Mouse (Mus musculus) forebrain, embryonic 13.5 days (tissue): ENCODE measurements at regions not wholly inside any gene's neighbourhood (a gene's known extent, or its start where the extent isn't known, plus 50 kb on each side); places are given as distances from the start of the nearest gene placed in this dataset.
"Not testable (repeated sequence)": the region's sequence is repeated elsewhere in the genome, so short reads cannot be mapped to it uniquely, and the experiment has no call there.

Experiments used
- ATAC-seq: fragments of 200-750 bp; cut with Nextera tagmentation; 2 replicates; pipeline ENCODE4 v1.8.0; 2017
- H3K27ac ChIP-seq: fragments of 300-500 bp; sonication (generic); 2 replicates; pipeline ENCODE4 v1.5.1; 2015; ENCODE audit warnings: inconsistent platforms, mild to moderate bottlenecking, moderate library complexity
- H3K27me3 ChIP-seq: fragments of 300-500 bp; sonication (generic); 2 replicates; pipeline ENCODE4 v1.6.1; 2015; ENCODE audit warnings: mild to moderate bottlenecking, inconsistent platforms
- H3K36me3 ChIP-seq: fragments of 300-500 bp; sonication (generic); 2 replicates; pipeline ENCODE4 v1.6.1; 2015; ENCODE audit warnings: mild to moderate bottlenecking, inconsistent platforms; ENCODE audit not compliant: poor library complexity, severe bottlenecking
- H3K4me1 ChIP-seq: fragments of 300-500 bp; sonication (generic); 2 replicates; pipeline ENCODE4 v1.6.1; 2015; ENCODE audit warnings: inconsistent platforms
- H3K4me2 ChIP-seq: fragments of 300-500 bp; sonication (generic); 2 replicates; pipeline ENCODE4 v1.6.1; 2015; ENCODE audit warnings: inconsistent platforms, mild to moderate bottlenecking, moderate library complexity
- H3K4me3 ChIP-seq: fragments of 300-500 bp; sonication (generic); 2 replicates; pipeline ENCODE4 v1.5.1; 2015; ENCODE audit warnings: mild to moderate bottlenecking, inconsistent platforms
- H3K9ac ChIP-seq: fragments of 300-500 bp; sonication (generic); 2 replicates; pipeline ENCODE4 v1.6.1; 2015; ENCODE audit warnings: mild to moderate bottlenecking, inconsistent platforms
- H3K9me3 ChIP-seq: fragments of 300-500 bp; sonication (generic); replicated peaks from 2 replicates; pipeline ENCODE4 v1.6.1; 2016; ENCODE audit warnings: inconsistent platforms
- WGBS: fragments of 180-500 bp; shearing (Covaris S2); methylation state at CpG from one replicate; pipeline ENCODE4 v1.1.7; 2015; 5-methylcytosine and 5-hydroxymethylcytosine counted together

- H3K9ac ChIP-seq, result no peak overlapping the region
- no peaks in the 10 kb centered on the region for H3K9me3 ChIP-seq
- peaks cover 4% of the 10 kb centered on the region; the same call in 1 of the 2 replicates for H3K27me3 ChIP-seq
- H3K36me3 ChIP-seq, result no peaks in the 10 kb centered on the region
- 22% methylated on average over 13 of the region's 13 CpGs for WGBS
- no peak overlapping the region for H3K4me3 ChIP-seq
- peaks cover 27% of the 10 kb centered on the region for H3K4me1 ChIP-seq
- H3K27ac ChIP-seq, result no peak overlapping the region; the same call in 1 of the 2 replicates
- ATAC-seq, result 0 out of 2 replicates have a peak, but pooled peaks have one; percentile 10
- H3K4me2 ChIP-seq, result peak overlapping the region; percentile 4; the same call in 1 of the 2 replicates
Measured at GRCm38 (mm10) chr4:153792307-153792706, 164.7 kb upstream of the A430005L14Rik start.

GRCm38 (mm10) chr4:153798061-153798460 lies 159.0 kb upstream of the A430005L14Rik start:
- no peak overlapping the region for H3K9ac ChIP-seq

DNA sequence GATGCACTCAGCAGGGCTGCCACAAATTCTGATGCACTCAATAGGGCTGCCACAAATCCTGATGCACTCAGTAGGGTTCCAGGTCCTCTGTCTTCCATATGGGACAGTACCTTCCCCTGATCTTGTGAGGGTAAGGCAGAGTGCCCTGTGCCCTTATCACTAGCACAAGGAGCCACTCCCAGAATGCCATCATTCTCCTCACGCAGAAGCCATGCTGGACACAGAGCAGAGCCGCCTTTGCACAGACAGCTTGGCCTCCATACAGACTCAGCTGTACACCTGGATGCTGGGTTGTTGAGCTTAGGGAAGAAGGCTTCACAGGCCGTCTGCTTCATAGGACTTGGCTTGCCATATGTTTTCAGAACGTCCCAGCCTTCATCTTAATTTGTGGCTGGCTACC lies 151.3 kb upstream of the A430005L14Rik start:
- Histone ChIP-seq H3K27ac (peak overlapping the region; percentile 76), H3K4me1 (peaks cover 21% of the 10 kb centered on the region), H3K9ac (no peak overlapping the region), H3K4me3 (no peak overlapping the region), H3K36me3 (no peaks in the 10 kb centered on the region), H3K4me2 (peak overlapping the region; percentile 54), H3K27me3 (0 out of 2 replicates have a peak, but pooled peaks cover 2% of the 10 kb centered on the region), H3K9me3 (no peaks in the 10 kb centered on the region)
- WGBS, result 23% methylated on average over 4 of the region's 4 CpGs
- ATAC-seq, result no peak; the same call in 1 of the 2 replicates

More at GRCm38 (mm10) chr4:153798061-153798460, 159.0 kb upstream of the A430005L14Rik start:
- ATAC-seq, result no peak
- Histone ChIP-seq H3K27ac (no peak overlapping the region), H3K9me3 (no peaks in the 10 kb centered on the region), H3K4me2 (no peak overlapping the region), H3K4me1 (peaks cover 2% of the 10 kb centered on the region), H3K27me3 (peaks cover 4% of the 10 kb centered on the region; the same call in 1 of the 2 replicates), H3K36me3 (no peaks in the 10 kb centered on the region), H3K4me3 (no peak overlapping the region)
- 88% methylated on average over 7 of the region's 7 CpGs for WGBS

DNA sequence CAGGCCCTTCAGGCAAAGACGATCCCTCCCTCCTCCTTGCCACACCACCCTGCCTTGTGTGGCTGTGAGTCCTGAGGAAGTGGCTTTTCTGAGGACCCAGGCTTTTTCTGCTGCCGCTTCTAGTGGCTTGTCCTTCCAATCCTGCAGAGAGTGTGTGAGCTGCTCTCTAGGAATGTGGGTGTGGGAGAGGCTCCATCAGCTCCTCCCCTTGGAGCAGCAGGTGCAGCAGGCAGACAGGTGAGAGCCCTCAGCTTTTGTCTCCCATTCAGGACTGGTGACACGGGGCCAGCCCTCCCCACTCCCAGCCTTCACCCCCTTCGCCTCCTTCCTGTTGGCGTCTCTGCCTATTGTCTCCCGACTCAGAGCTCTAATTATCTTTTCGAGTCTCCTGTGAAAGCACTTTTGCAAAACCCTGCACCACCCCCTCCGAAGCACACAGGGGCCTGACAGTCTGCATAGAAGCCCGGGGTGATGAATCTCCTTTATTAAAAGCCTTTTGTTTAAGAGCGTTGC lies 150.8 kb upstream of the A430005L14Rik start:
- under 1% methylated on average over 10 of the region's 10 CpGs for WGBS
- ATAC-seq, result peak; percentile 75
- no peaks in the 10 kb centered on the region for H3K9me3 ChIP-seq
- peaks cover 21% of the 10 kb centered on the region for H3K4me1 ChIP-seq
- H3K9ac ChIP-seq, result peak overlapping the region; percentile 30; the same call in 1 of the 2 replicates
- H3K36me3 ChIP-seq, result no peaks in the 10 kb centered on the region
- 0 out of 2 replicates have a peak, but pooled peaks cover 2% of the 10 kb centered on the region for H3K27me3 ChIP-seq
- peak overlapping the region; percentile 54 for H3K4me2 ChIP-seq
- peak overlapping the region; percentile 76 for H3K27ac ChIP-seq
- H3K4me3 ChIP-seq, result peak overlapping the region; percentile 20

DNA sequence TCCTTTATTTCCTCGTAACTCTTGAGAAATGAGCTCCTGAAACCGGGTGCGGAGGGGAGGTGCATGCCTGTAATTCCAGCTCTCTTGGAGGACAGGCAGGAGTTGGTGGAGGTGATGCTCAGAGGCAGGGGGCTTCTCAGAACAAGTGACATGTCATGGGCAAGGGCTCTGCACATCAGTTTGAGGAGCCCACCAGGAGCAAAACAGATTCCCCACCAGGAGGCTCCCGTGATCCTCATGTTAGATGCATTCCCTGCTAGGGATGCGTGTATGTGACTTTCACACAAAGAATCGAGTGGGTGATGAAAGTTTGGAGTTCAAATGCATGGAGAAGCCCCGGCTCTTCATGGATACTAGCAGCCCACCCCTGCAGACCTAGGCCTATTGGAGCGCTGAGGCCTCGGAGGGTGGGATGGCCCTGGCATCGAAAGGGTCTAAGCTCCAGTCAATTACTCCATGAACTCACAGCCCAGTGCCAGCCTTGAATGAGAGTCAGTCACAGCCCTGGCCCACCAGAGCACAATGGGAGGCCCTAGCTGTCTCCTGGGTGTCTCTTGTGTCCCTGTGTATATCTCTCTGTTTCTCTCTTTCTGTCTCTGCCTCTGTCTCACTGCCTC lies 150.1 kb upstream of the A430005L14Rik start:
- ATAC-seq, result peak; percentile 46
- H3K9ac ChIP-seq, result no peak overlapping the region

GRCm38 (mm10) chr4:153812866-153813265 lies 144.2 kb upstream of the A430005L14Rik start:
- ATAC-seq, result no peak
- no peak overlapping the region for H3K4me3 ChIP-seq
- H3K4me2 ChIP-seq, result no peak overlapping the region
- 88% methylated on average over 9 of the region's 9 CpGs for WGBS
- H3K36me3 ChIP-seq, result no peaks in the 10 kb centered on the region
- no peaks in the 10 kb centered on the region for H3K9me3 ChIP-seq
- no peak overlapping the region for H3K27ac ChIP-seq
- no peak overlapping the region for H3K9ac ChIP-seq
- no peaks in the 10 kb centered on the region for H3K27me3 ChIP-seq
- H3K4me1 ChIP-seq, result no peaks in the 10 kb centered on the region

More for the DNA sequence above, 150.1 kb upstream of the A430005L14Rik start:
- Histone ChIP-seq H3K27me3 (0 out of 2 replicates have a peak, but pooled peaks cover 2% of the 10 kb centered on the region), H3K4me3 (peak overlapping the region; percentile 20), H3K4me2 (peak overlapping the region; percentile 54), H3K36me3 (no peaks in the 10 kb centered on the region), H3K4me1 (peaks cover 21% of the 10 kb centered on the region), H3K9me3 (no peaks in the 10 kb centered on the region), H3K27ac (peak overlapping the region; percentile 76)
- WGBS, result 11% methylated on average over 10 of the region's 10 CpGs

DNA sequence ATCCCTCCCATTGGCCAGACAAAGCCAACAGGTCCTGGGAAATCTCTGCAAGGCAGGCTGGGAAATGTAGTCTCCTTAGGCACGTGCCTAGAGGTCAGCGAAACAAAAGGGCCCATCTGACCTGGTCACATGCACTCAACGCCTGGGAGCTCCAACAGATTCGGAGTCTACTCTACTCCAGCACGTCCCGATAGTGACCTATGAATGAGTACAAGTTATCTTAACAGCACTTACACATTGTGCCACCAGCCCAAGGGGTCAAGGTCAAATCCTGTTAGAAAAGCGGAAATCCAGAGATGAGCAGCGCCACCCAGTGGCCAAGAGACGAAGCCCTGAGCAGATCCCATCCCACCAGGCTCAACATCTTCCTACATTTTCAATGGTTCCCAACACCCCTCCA lies 129.1 kb upstream of the A430005L14Rik start:
- Histone ChIP-seq H3K27ac (no peak overlapping the region), H3K4me1 (no peaks in the 10 kb centered on the region), H3K4me3 (no peak overlapping the region), H3K4me2 (no peak overlapping the region), H3K36me3 (no peaks in the 10 kb centered on the region), H3K9ac (no peak overlapping the region), H3K27me3 (no peaks in the 10 kb centered on the region), H3K9me3 (0 out of 2 replicates have a peak, but pooled peaks cover 2% of the 10 kb centered on the region)
- no peak for ATAC-seq
- 48% methylated on average over 9 of the region's 9 CpGs for WGBS

GRCm38 (mm10) chr4:153829766-153830165 lies 127.3 kb upstream of the A430005L14Rik start:
- Histone ChIP-seq H3K36me3 (no peaks in the 10 kb centered on the region), H3K9ac (no peak overlapping the region), H3K27me3 (no peaks in the 10 kb centered on the region), H3K4me1 (no peaks in the 10 kb centered on the region), H3K4me2 (no peak overlapping the region), H3K4me3 (no peak overlapping the region), H3K9me3 (0 out of 2 replicates have a peak, but pooled peaks cover 2% of the 10 kb centered on the region), H3K27ac (no peak overlapping the region)
- WGBS, result 93% methylated on average over 9 of the region's 9 CpGs
- no peak for ATAC-seq

- no peak overlapping the region for H3K9ac ChIP-seq
- no peaks in the 10 kb centered on the region for H3K27me3 ChIP-seq
- ATAC-seq, result no peak
- no peaks in the 10 kb centered on the region for H3K4me1 ChIP-seq
- H3K36me3 ChIP-seq, result no peaks in the 10 kb centered on the region
- H3K4me3 ChIP-seq, result no peak overlapping the region
- 0 out of 2 replicates have a peak, but pooled peaks cover 2% of the 10 kb centered on the region for H3K9me3 ChIP-seq
- no peak overlapping the region for H3K27ac ChIP-seq
- no peak overlapping the region for H3K4me2 ChIP-seq
- 90% methylated on average over 5 of the region's 5 CpGs for WGBS
Measured at GRCm38 (mm10) chr4:153830491-153830890, 126.5 kb upstream of the A430005L14Rik start.

DNA sequence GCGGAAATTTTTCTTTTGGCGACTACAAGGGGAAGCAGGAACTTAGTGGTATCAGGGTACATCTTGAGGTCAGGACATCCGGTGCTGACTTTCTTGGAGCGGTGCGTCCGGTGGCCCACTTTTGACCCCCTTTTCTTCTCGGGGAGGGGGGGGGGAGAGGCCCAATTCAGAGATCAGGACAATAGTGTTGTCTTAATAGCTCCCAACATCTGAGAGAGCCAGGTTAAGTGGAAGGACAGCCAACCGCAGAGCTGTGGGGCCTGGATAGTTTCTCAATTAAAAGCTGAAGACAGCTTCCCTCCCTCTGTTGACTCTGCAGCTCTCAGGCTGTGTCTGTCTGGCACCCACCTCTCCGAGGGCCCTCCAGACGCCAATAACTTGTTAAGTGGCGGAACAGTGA lies 125.8 kb upstream of the A430005L14Rik start:
- not testable (repeated sequence) for H3K27ac ChIP-seq, H3K36me3 ChIP-seq, H3K9me3 ChIP-seq, H3K4me3 ChIP-seq, H3K27me3 ChIP-seq, ATAC-seq, H3K4me1 ChIP-seq, H3K9ac ChIP-seq, H3K4me2 ChIP-seq
- 88% methylated on average over 11 of the region's 11 CpGs for WGBS

GRCm38 (mm10) chr4:153832151-153832550 lies 124.9 kb upstream of the A430005L14Rik start:
- Histone ChIP-seq H3K4me1 (no peaks in the 10 kb centered on the region), H3K4me2 (no peak overlapping the region), H3K9me3 (0 out of 2 replicates have a peak, but pooled peaks cover 2% of the 10 kb centered on the region), H3K36me3 (no peaks in the 10 kb centered on the region), H3K27me3 (no peaks in the 10 kb centered on the region), H3K9ac (no peak overlapping the region), H3K4me3 (no peak overlapping the region), H3K27ac (no peak overlapping the region)
- ATAC-seq, result no peak
- WGBS, result 90% methylated on average over 2 of the region's 2 CpGs

- no peaks in the 10 kb centered on the region for H3K36me3 ChIP-seq
- WGBS, result 76% methylated on average over 6 of the region's 6 CpGs
- H3K4me1 ChIP-seq, result peaks cover 8% of the 10 kb centered on the region
- H3K27ac ChIP-seq, result no peak overlapping the region
- no peak overlapping the region for H3K4me2 ChIP-seq
- no peaks in the 10 kb centered on the region for H3K9me3 ChIP-seq
- H3K27me3 ChIP-seq, result no peaks in the 10 kb centered on the region
- H3K9ac ChIP-seq, result no peak overlapping the region
- no peak overlapping the region for H3K4me3 ChIP-seq
- ATAC-seq, result no peak
Measured at GRCm38 (mm10) chr4:153844766-153845165, 112.3 kb upstream of the A430005L14Rik start.
